Mouse (Mus musculus) kidney, adult 9 months (tissue): ENCODE results near the gene Il10ra.
A peak's percentile ranks its signal among the peaks of the same experiment; 100 is the strongest.

ENCODE experiments used
- DNase-seq: peaks from one replicate; pipeline ENCODE4 v3.0.0; 2022

Gene Il10ra

GRCm38 (mm10) chr9:45255967-45256366 is 13.0 kb downstream of the Il10ra start:
- no peak for DNase-seq

- DNase-seq: peak; percentile 62
Measured at GRCm38 (mm10) chr9:45255431-45255830, 13.5 kb downstream of the Il10ra start.

GRCm38 (mm10) chr9:45254605-45255004 is 14.3 kb downstream of the Il10ra start:
- no peak for DNase-seq

GRCm38 (mm10) chr9:45254021-45254420 is 14.9 kb downstream of the Il10ra start:
- peak; percentile 29 for DNase-seq

- no peak for DNase-seq
Measured at GRCm38 (mm10) chr9:45252395-45252794, 16.6 kb downstream of the Il10ra start.

GRCm38 (mm10) chr9:45251990-45252389 is 17.0 kb downstream of the Il10ra start:
- DNase-seq: no peak

- DNase-seq: no peak
Measured at GRCm38 (mm10) chr9:45251281-45251680, 17.7 kb downstream of the Il10ra start.

- DNase-seq: no peak
Measured at GRCm38 (mm10) chr9:45250306-45250705, 18.6 kb downstream of the Il10ra start.

- no peak for DNase-seq
Measured at GRCm38 (mm10) chr9:45247536-45247935, 21.4 kb downstream of the Il10ra start.

- no peak for DNase-seq
Measured at GRCm38 (mm10) chr9:45246060-45246459, 22.9 kb downstream of the Il10ra start.

- no peak for DNase-seq
Measured at GRCm38 (mm10) chr9:45245432-45245831, 23.5 kb downstream of the Il10ra start.

- DNase-seq: no peak
Measured at GRCm38 (mm10) chr9:45241397-45241796, 27.6 kb downstream of the Il10ra start.

GRCm38 (mm10) chr9:45236744-45237143 is 32.2 kb downstream of the Il10ra start:
- no peak for DNase-seq

GRCm38 (mm10) chr9:45235668-45236227 is 33.2 kb downstream of the Il10ra start:
- DNase-seq: no peak

- no peak for DNase-seq
Measured at GRCm38 (mm10) chr9:45229359-45229758, 39.6 kb downstream of the Il10ra start.

- DNase-seq: peak; percentile 95
Measured at GRCm38 (mm10) chr9:45221567-45221966, 47.4 kb downstream of the Il10ra start.

GRCm38 (mm10) chr9:45219644-45220043 is 49.3 kb downstream of the Il10ra start:
- DNase-seq: no peak

GRCm38 (mm10) chr9:45215526-45216179 is 53.3 kb downstream of the Il10ra start:
- DNase-seq: peak; percentile 43

GRCm38 (mm10) chr9:45212001-45212400 is 56.9 kb downstream of the Il10ra start:
- DNase-seq: peak; percentile 41

- no peak for DNase-seq
Measured at GRCm38 (mm10) chr9:45207015-45207743, 61.8 kb downstream of the Il10ra start.

GRCm38 (mm10) chr9:45206121-45206520 is 62.8 kb downstream of the Il10ra start:
- DNase-seq: peak; percentile 47

- DNase-seq: peak; percentile 76
Measured at GRCm38 (mm10) chr9:45205143-45205542, 63.8 kb downstream of the Il10ra start.
